Mouse (Mus musculus): ENCODE results near the gene Mgat5.

Gene Mgat5

DNA sequence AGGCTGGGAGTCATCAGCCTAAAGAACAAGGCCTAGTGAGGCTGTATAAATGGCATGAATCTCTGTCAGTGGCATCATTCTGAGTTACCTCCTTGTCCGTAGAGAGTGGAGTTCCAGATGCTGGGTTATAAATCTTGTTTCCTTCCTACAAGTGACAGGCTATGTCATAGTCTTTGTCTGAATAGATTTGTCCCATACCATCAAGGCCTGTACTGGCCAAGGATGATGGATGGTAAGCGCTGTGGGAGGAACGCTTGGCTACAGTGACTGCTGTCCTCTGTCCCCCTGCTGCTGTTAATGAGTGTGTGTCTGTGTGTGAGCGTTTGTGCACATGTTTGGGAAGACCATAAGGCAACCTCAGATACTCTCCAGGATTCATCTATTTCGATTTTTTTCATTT, 63.2 kb downstream of the Mgat5 start:
- DNase-seq = no peak

GRCm38 (mm10) chr1:127269343-127269742, 64.5 kb downstream of the Mgat5 start:
- no peak for DNase-seq

GRCm38 (mm10) chr1:127270273-127271020, 65.6 kb downstream of the Mgat5 start:
- peak; percentile 34 for DNase-seq

- no peak for DNase-seq
Measured at GRCm38 (mm10) chr1:127271156-127271555, 66.3 kb downstream of the Mgat5 start.

DNA sequence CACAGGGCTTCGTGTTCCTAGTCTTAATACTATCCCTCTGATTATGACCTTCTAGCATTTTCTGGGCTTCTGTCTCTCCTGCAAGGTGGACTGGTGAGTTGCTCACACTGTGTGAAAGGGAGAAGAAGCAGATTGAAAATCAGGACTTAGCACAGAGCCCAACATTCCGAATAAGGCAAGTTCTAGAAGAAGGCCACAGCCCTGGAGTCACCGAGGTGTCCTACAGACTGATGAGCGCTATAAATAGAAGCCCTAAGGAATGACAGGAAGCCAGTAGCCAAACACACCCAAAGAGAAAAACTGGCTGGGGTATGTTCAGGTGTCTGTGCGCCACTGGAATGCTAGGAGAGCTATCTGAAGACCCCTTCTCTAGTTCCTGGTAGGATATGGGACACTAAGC, 68.5 kb downstream of the Mgat5 start:
- DNase-seq = no peak

DNA sequence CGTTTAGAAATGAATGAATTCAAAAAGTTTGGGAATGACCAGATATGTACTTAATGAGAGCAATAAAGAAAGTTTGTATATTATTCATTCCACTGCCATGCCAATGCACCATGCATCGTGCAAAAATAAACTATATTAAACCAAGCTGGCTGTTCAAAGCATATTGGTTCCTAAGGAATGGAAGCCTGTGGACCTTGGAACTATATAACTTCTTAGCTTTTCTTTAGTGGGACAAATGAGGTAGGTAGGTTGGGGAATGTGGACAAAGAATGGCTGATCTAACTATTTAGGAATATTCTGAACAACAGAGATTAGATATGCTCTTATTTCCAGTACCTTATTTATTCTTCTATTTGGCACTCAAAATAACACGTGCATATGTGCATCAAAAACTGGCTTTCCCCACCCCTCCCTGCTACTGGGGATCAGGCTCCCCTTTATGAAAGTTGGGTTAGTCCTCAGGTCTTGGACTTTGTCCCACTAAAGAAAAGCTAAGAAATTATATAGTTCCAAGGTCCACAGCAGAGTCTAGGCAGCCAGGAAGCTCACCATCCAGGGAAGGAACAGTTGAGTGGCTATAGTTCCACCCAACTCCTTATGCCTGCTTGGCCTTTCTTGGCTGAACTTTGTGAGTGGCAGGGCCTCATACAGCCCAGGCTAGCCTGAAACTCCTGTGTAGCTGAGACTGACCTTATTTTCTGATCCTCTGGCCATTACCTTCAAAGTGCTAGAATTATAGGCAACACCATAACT, 70.9 kb downstream of the Mgat5 start:
- DNase-seq = no peak

GRCm38 (mm10) chr1:127278067-127278466, 73.3 kb downstream of the Mgat5 start:
- DNase-seq = no peak

DNA sequence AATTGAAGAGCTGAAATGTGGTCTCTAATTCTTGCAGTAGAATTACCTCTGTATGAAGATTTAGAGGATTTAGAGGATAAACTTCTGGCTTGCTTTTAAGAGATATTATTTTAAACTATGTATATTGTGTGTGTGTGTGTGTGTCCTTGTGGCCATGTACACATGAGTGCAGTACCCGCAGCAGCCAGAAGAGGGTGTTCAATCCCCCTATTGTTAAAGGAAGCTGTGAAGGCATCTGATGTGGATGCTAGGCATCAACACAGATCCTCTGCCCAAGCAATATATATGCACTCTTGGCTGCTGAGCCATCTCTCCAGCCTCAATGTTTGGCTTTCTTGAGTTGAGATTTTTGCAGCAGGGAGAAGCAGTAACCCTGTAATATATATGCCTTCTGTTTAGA, 75.4 kb downstream of the Mgat5 start:
- DNase-seq = peak; percentile 6

GRCm38 (mm10) chr1:127284975-127285374, 80.2 kb downstream of the Mgat5 start:
- no peak for DNase-seq

GRCm38 (mm10) chr1:127287505-127287904, 82.7 kb downstream of the Mgat5 start:
- no peak for DNase-seq

GRCm38 (mm10) chr1:127290879-127291278, 86.1 kb downstream of the Mgat5 start:
- no peak for DNase-seq

GRCm38 (mm10) chr1:127291721-127292120, 86.9 kb downstream of the Mgat5 start:
- DNase-seq = no peak

GRCm38 (mm10) chr1:127293286-127293685, 88.5 kb downstream of the Mgat5 start:
- DNase-seq = no peak

DNA sequence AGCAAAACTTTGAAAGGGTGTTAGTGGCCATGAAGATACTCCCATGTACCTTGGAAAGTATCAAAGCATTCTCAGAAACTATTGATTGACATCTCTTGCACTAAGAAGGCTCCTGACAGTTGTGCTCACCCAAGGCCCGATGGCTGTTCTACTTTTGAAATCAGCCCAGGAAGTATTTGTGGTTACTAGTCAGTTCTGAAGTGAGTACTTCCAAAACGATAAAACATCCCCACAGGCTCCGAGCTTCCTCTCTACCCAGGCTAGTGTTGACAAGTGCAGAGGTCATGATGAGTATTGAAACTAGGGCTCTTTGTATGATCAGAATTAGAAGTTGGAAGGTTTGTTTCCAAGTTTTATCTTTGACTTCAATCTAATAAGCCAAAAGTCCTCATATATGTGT, 92.0 kb downstream of the Mgat5 start:
- DNase-seq = no peak

DNA sequence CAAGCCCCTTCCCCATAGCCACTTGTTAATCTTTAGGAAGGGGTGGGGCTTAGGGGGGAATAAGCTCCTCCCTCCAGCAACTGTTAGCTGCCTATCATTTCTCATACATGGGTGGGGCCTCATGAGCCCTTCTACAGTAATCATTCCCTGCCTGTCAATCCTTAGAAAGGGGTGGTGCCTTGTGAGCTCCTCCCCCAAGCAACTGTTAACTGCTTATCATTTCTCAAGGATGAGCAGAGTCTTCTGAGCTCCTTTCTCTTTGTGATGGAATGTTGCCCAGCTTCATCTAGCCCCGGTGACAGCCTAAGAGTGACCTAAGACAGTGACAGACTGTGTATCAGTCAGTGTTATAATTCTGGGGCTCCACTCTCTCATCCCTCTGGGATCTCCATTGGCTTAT, 95.0 kb downstream of the Mgat5 start:
- no peak for DNase-seq

GRCm38 (mm10) chr1:127301038-127301437, 96.2 kb downstream of the Mgat5 start:
- no peak for DNase-seq

DNA sequence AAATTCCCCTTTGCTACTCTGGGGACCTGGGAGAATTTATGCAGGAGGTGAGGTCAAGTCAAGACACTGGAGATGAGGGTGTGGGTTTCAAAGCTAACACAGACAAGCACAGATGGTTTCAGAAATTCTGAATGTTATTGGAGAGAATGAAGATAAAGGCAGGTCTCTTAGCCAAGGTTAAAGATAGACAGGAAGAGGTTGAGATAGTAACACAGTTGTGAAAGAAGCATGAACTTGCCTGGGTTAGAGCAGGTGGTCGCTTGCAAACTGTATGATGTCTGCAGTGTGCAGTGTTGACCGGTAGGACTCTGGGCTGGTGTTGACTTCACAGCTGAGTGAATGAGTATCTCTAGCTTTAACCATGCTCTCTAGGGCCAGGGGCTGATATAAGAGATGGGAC, 97.8 kb downstream of the Mgat5 start:
- DNase-seq = no peak

GRCm38 (mm10) chr1:127303791-127304190, 99.0 kb downstream of the Mgat5 start:
- no peak for DNase-seq

- DNase-seq = no peak
Measured at GRCm38 (mm10) chr1:127304281-127304680, 99.5 kb downstream of the Mgat5 start.

DNA sequence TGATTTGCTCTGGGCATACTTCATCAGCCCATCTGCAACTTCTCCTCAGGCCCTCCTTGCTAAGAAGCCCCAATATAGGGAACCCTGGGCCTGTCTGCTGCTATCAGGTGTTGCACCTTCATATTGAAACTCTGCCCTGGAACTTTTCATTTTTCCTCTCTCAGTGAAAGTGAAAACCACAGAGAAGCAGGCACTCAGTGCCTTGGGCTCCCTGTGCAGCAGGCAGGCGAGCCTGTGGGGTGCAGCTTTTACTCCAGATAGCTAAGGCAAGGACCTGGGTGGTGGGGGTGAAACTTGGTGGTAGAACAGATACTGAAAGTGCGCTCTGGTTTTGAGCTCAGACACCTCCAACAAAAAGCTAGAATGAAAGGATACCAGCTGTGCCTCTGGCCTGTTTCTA, 100.8 kb downstream of the Mgat5 start:
- no peak for DNase-seq

DNA sequence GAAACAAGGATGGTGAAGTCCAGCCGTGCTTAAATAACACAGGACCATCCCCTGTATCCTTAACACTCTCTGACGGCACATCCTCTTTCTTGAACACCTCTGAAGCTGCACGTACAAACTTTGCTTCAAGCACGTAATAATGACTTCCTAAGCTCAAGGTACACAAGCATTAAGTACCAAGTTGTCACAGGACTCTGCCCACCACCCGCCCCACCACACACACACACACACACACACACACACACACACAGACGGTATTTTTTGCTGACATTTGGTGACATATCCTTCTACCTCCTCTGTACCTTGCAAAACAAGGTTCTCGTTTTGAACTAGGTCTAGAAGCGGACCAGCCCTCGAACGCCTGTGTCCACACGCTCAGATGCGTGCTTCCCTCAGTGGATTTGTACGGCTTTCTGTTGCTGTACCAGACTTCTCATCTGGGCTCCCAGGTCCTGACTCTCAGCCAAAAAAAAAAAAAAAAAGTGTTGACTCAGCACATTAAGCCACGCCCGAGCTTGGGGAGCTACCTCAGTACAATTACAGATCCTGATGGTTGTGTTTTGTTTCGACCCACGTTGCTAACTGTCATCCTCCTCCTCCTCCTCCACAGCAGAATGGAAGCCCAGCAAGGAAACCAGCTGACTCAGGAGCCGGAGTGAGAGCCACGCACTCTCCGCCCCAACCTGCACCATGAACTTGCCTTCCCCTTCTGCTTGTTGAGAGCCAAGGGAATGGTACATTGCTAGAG, 101.4 kb downstream of the Mgat5 start:
- no peak for DNase-seq

- DNase-seq = no peak
Measured at GRCm38 (mm10) chr1:127307361-127307760, 102.5 kb downstream of the Mgat5 start.

DNA sequence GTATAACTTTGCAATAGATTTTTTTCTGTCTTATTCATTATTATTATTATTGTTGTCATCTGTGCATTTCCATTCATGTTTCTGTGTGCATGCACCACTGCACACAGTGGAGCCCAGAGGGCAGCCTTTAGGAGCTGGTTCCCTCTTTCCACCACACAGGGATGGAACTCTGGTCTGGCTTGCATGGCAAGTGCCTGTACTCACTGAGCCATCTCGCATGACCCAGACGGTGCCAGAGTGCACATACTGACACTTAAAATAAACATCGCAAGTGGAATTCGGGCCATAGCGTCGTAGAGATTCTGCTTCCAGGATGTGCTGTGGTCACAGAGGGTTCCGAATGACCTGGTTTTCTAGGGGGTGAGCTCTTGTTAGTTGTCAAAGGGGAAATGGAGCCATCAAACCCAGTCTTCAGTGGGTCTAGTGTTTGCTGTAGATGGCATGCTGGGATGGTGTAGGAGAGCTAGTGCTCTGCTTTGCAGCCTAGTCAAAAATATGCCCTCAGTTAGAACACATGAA, 103.5 kb downstream of the Mgat5 start:
- DNase-seq = peak; percentile 15

All from lung, postnatal 10 days (tissue).